Mouse (Mus musculus): Measurements from ENCODE around the gene Catsperb. TPM values are rescaled to one million over a fixed set of nuclear protein-coding genes. Genes with fewer than 3 reads are reported as not detected.

Catsperb gene
- not detected in 2 replicates for polyA plus RNA-seq (2021; fragmentation: Nextera tagmentation)
- long read RNA-seq, experiment 1: 0 reads
- long read RNA-seq, experiment 2: 0 reads

DNA sequence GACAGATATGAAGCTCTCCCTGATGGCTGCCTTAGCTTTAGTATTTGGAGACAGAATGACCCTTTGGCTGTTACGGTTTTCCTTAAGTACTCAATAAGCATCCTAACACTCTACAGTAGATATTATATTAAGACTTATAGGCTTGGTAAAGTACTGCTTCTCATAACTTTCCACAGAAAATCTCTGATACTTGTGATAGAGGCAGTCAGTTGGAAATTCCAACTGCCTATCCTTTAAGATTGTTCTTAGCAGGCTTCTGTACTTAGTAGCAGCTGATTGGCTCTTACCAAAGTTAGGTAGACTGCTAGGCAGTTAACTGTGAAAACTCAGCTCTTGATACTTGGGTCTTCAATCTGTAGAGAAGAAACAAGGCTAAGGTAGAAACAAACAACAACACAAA lies at the start of gene Catsperb:
Gene Catsperb (plus strand): TSS at position 301 of the 400 bp plus-strand sequence.

Small RNA genes lying within 50 kb of the gene (microRNA-seq; reads per million reads assigned to microRNA genes)
- gene Gm24542: not detected
